Mouse (Mus musculus): Measurements from ENCODE around the gene Igdcc4. TPM values are rescaled to one million over a fixed set of nuclear protein-coding genes. Genes with fewer than 3 reads are reported as not detected.

Igdcc4 gene
- polyA plus RNA-seq, 1 experiment from 2014 or later: 11.1 TPM

DNA sequence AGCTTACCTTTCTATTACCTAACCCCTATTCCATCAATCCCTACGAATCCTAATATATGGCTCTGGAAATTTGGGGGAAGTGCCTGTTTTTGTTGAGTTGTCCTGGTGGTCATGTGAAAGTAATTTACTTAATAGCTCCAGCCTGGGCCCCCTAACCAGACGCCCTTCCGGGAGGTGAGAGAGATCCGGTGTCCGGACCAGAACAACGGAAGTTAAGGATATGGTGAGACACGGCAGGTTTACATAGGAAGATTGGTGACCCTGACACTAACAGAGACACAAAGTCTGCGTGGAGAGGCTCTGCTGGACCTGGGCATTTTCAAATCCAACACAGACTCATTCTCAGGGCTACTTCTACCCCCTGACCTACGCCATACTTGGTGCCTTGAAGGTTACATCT is 65.1 kb downstream of the Igdcc4 start:
- no peak for DNase-seq (ENCODE audit: low spot score)
- no peaks in the 10 kb centered on the region for H3K36me3 ChIP-seq (ENCODE audit: control insufficient read depth, insufficient read depth, low read length)
- H3K9ac ChIP-seq (ENCODE audit: low read length): no peak overlapping the region
- 70% methylated on average over 9 of the region's 9 CpGs for WGBS
- no peak for ATAC-seq (ENCODE audit: low FRiP score, low TSS enrichment)
- H3K9me3 ChIP-seq (ENCODE audit: control insufficient read depth, low read length): no peaks in the 10 kb centered on the region
- no peak overlapping the region for H3K4me2 ChIP-seq (replicated peaks; ENCODE audit: low read depth)
- H3K27ac ChIP-seq (replicated peaks): no peak overlapping the region
- peaks cover 16% of the 10 kb centered on the region for H3K27me3 ChIP-seq (ENCODE audit: control insufficient read depth, insufficient read depth, low read length)
- TF ChIP-seq EP300 (optimal IDR thresholded peaks at IDR 0.05) (no peak), CTCF (IDR thresholded peaks at IDR 0.05; ENCODE audit: low read depth) (no peak)
- H3K4me1 ChIP-seq (replicated peaks; ENCODE audit: control insufficient read depth, insufficient read depth): peaks cover 4% of the 10 kb centered on the region; the same call in 1 of the 2 replicates
- no peak overlapping the region for H3K4me3 ChIP-seq (ENCODE audit: low read depth, low read length)

DNA sequence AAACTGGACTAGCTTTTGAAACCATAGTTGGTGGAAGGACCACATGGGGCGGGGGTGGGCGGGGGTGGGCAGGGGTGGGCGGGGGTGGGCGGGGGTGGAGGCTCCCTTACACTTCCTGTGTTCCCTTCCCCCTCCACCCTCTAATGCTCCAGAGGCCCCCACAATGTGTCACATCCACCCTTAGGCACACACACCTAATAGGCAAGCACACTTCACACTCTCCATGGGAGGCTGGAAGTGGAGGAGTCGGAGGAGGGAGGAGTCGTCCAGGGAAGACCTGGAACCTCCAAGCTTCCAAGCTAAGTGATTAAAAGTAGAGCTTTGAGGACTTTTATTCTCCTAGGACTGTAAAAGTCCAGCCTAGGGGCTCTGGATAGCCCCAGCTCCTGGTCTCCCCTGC is 67.2 kb downstream of the Igdcc4 start:
- ATAC-seq (ENCODE audit: low FRiP score, low TSS enrichment) (no peak), DNase-seq (ENCODE audit: low spot score) (no peak)
- H3K4me2 ChIP-seq (replicated peaks; ENCODE audit: low read depth): no peak overlapping the region
- H3K4me1 ChIP-seq (replicated peaks; ENCODE audit: control insufficient read depth, insufficient read depth): no peaks in the 10 kb centered on the region
- H3K27ac ChIP-seq (replicated peaks): no peak overlapping the region
- no peaks in the 10 kb centered on the region for H3K9me3 ChIP-seq (ENCODE audit: control insufficient read depth, low read length)
- no peak overlapping the region for H3K9ac ChIP-seq (ENCODE audit: low read length)
- WGBS: 60% methylated on average over 6 of the region's 6 CpGs
- no peak overlapping the region for H3K4me3 ChIP-seq (ENCODE audit: low read depth, low read length)
- no peaks in the 10 kb centered on the region for H3K36me3 ChIP-seq (ENCODE audit: control insufficient read depth, insufficient read depth, low read length)
- no peak for TF ChIP-seq CTCF (IDR thresholded peaks at IDR 0.05; ENCODE audit: low read depth)
- TF ChIP-seq EP300 (optimal IDR thresholded peaks at IDR 0.05): no peak
- H3K27me3 ChIP-seq (ENCODE audit: control insufficient read depth, insufficient read depth, low read length): peaks cover 3% of the 10 kb centered on the region; the same call in 1 of the 2 replicates

DNA sequence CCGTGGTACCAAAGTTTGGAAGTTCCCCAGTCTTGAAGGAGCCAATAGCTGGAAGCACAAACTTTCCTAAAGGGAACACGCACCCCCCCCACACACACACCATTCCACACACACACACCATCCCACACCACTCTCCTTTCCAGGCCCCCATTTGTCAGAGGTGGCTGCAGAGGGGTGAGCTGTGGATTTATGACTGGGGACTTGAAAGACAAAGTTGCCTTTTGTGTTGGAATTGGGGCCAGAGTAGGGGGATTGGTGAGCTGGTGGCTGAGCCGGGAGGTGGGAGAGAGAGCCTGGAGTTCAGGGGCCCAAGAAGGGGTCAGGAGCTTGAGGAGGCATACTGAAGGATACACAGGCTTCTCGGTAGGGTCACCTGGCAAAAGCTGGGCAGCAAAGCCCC is 67.7 kb downstream of the Igdcc4 start:
- 61% methylated on average over 4 of the region's 4 CpGs for WGBS

DNA sequence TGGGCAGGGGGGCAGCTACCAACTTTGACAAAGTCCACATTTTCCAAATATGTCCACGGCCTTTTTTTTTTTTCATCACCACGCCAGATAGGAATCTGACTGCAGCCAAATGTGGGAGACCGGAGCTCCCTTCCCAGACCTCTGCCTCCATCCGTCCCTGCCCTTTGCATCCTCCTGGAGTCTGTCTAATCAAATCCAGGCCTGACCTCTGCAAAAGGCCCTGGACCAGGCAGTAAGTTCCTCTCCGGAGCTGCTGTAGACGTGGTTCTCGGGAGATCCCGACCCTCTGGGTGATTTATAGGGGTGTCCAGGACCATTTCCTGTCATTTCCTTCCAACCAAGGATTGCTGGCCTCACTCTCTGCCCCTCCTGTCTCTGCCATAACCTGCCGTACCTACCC is 71.4 kb downstream of the Igdcc4 start:
- TF ChIP-seq CTCF (IDR thresholded peaks at IDR 0.05; ENCODE audit: low read depth) (no peak), EP300 (optimal IDR thresholded peaks at IDR 0.05) (no peak)

More for the DNA sequence above, 67.7 kb downstream of the Igdcc4 start:
- Histone ChIP-seq H3K27me3 (ENCODE audit: control insufficient read depth, insufficient read depth, low read length) (peaks cover under 1% of the 10 kb centered on the region; the same call in 1 of the 2 replicates), H3K9ac (ENCODE audit: low read length) (no peak overlapping the region), H3K4me2 (replicated peaks; ENCODE audit: low read depth) (no peak overlapping the region), H3K27ac (replicated peaks) (no peak overlapping the region), H3K9me3 (ENCODE audit: control insufficient read depth, low read length) (no peaks in the 10 kb centered on the region), H3K4me3 (ENCODE audit: low read depth, low read length) (no peak overlapping the region), H3K36me3 (ENCODE audit: control insufficient read depth, insufficient read depth, low read length) (no peaks in the 10 kb centered on the region), H3K4me1 (replicated peaks; ENCODE audit: control insufficient read depth, insufficient read depth) (no peaks in the 10 kb centered on the region)
- ATAC-seq (ENCODE audit: low FRiP score, low TSS enrichment): no peak
- no peak for TF ChIP-seq EP300 (optimal IDR thresholded peaks at IDR 0.05)
- TF ChIP-seq CTCF (IDR thresholded peaks at IDR 0.05; ENCODE audit: low read depth): no peak
- DNase-seq (ENCODE audit: low spot score): no peak

DNA sequence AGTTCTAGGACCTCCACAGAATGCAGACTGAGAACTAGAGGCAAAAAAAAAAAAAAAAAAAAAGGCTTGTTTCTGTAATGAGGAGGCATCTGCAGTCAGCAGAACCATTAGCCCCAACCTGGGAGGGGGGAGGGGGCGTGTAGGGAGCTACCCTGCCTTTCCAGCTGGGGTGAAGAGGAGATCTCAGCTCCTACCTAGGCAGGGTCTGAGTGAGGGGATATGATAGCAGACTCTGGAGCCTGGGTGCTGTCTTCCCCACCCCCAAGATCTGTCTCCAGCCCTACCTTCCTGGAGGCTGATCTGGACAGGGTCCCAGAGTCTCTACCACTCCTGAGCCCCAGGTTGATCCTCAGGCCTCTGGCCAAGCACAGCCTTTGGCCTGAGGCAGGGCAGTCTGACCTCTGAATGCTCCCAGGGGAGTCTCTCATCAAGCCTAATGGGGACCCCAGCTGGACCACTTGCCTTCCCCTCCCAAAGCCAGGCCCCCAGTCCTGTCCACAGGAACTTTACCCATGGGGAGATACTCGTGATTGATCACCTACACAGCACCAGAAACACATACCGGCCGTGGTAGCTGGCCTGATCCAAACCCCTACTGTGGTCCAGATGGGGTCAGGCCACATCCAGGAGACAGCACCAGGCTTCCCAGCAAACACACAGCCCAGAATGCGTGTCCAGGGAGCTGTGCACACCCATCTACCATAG is 74.1 kb downstream of the Igdcc4 start:
- Histone ChIP-seq H3K4me2 (replicated peaks; ENCODE audit: low read depth) (no peak overlapping the region), H3K4me1 (replicated peaks; ENCODE audit: control insufficient read depth, insufficient read depth) (no peaks in the 10 kb centered on the region), H3K4me3 (ENCODE audit: low read depth, low read length) (no peak overlapping the region), H3K36me3 (ENCODE audit: control insufficient read depth, insufficient read depth, low read length) (no peaks in the 10 kb centered on the region), H3K27ac (replicated peaks) (no peak overlapping the region), H3K9ac (ENCODE audit: low read length) (no peak overlapping the region), H3K9me3 (ENCODE audit: control insufficient read depth, low read length) (no peaks in the 10 kb centered on the region), H3K27me3 (ENCODE audit: control insufficient read depth, insufficient read depth, low read length) (no peaks in the 10 kb centered on the region)
- ATAC-seq (ENCODE audit: low FRiP score, low TSS enrichment): no peak
- WGBS: 46% methylated on average over 5 of the region's 5 CpGs
- no peak for TF ChIP-seq CTCF (IDR thresholded peaks at IDR 0.05; ENCODE audit: low read depth)
- TF ChIP-seq EP300 (optimal IDR thresholded peaks at IDR 0.05): no peak
- no peak for DNase-seq (ENCODE audit: low spot score)

More for the DNA sequence above, 71.4 kb downstream of the Igdcc4 start:
- WGBS: 52% methylated on average over 9 of the region's 9 CpGs
- Histone ChIP-seq H3K4me3 (ENCODE audit: low read depth, low read length) (no peak overlapping the region), H3K4me1 (replicated peaks; ENCODE audit: control insufficient read depth, insufficient read depth) (no peaks in the 10 kb centered on the region), H3K9me3 (ENCODE audit: control insufficient read depth, low read length) (no peaks in the 10 kb centered on the region), H3K36me3 (ENCODE audit: control insufficient read depth, insufficient read depth, low read length) (no peaks in the 10 kb centered on the region), H3K27me3 (ENCODE audit: control insufficient read depth, insufficient read depth, low read length) (no peaks in the 10 kb centered on the region), H3K9ac (ENCODE audit: low read length) (no peak overlapping the region), H3K4me2 (replicated peaks; ENCODE audit: low read depth) (no peak overlapping the region), H3K27ac (replicated peaks) (no peak overlapping the region)
- ATAC-seq (ENCODE audit: low FRiP score, low TSS enrichment) (no peak), DNase-seq (ENCODE audit: low spot score) (no peak)

Data from stomach, postnatal 0 days (tissue).